Mouse (Mus musculus) heart, embryonic 14.5 days (tissue): Measurements from ENCODE around the gene Trpm3. TPM values are rescaled to one million over a fixed set of nuclear protein-coding genes. Genes with fewer than 3 reads are reported as not detected.

ENCODE experiments used
- ATAC-seq: fragments of 200-750 bp; cut with Nextera tagmentation; 2 replicates; pipeline ENCODE4 v1.8.0; 2017; ENCODE audit warnings: low read depth, moderate TSS enrichment; ENCODE audit not compliant: insufficient number of reproducible peaks, insufficient read depth, low FRiP score
- H3K27ac ChIP-seq, 2 experiments: fragments of 200-500 bp in 1 of 2; fragments of 300-500 bp in 1 of 2; sonication (generic) in 1 of 2; replicated peaks in 1 of 2; 2 replicates each; pipeline ENCODE4 v1.5.1; 2012 to 2014; ENCODE audit warnings: low read depth in 2 of 2, low read length in 2 of 2, control low read depth in 1 of 2, mild to moderate bottlenecking in 1 of 2, mixed read lengths in 1 of 2; ENCODE audit not compliant: control insufficient read depth in 1 of 2, insufficient read depth in 1 of 2
- H3K27me3 ChIP-seq: fragments of 300-500 bp; sonication (generic); 2 replicates; pipeline ENCODE4 v1.6.1; 2014; ENCODE audit warnings: mild to moderate bottlenecking, low read length, control low read depth; ENCODE audit not compliant: control insufficient read depth, insufficient read depth
- H3K36me3 ChIP-seq: fragments of 300-500 bp; sonication (generic); 2 replicates; pipeline ENCODE4 v1.6.1; 2014; ENCODE audit warnings: mild to moderate bottlenecking, control low read depth, low read length, mixed read lengths; ENCODE audit not compliant: control insufficient read depth, insufficient read depth
- H3K4me1 ChIP-seq, 2 experiments: fragments of 200-500 bp in 1 of 2; fragments of 300-500 bp in 1 of 2; sonication (generic) in 1 of 2; 2 replicates each; pipeline ENCODE4 v1.6.1; 2012 to 2014; ENCODE audit warnings: low read length in 2 of 2, control low read depth in 1 of 2, mixed read lengths in 1 of 2; ENCODE audit not compliant: control insufficient read depth in 2 of 2, insufficient read depth in 2 of 2
- H3K4me2 ChIP-seq: fragments of 300-500 bp; sonication (generic); 2 replicates; pipeline ENCODE4 v1.6.1; 2014; ENCODE audit warnings: mild to moderate bottlenecking, low read length
- H3K4me3 ChIP-seq, 2 experiments: fragments of 200-500 bp in 1 of 2; fragments of 300-500 bp in 1 of 2; sonication (generic) in 1 of 2; 2 replicates each; pipeline ENCODE4 v1.5.1; 2012 to 2014; ENCODE audit warnings: low read length in 2 of 2, mild to moderate bottlenecking in 2 of 2, control low read depth in 1 of 2, low read depth in 1 of 2, moderate library complexity in 1 of 2; ENCODE audit not compliant: control insufficient read depth in 1 of 2, insufficient read depth in 1 of 2
- H3K9ac ChIP-seq: fragments of 300-500 bp; sonication (generic); 2 replicates; pipeline ENCODE4 v1.6.1; 2014; ENCODE audit warnings: mild to moderate bottlenecking, low read length
- H3K9me3 ChIP-seq: fragments of 300-500 bp; sonication (generic); 2 replicates; pipeline ENCODE4 v1.6.1; 2016; ENCODE audit warnings: low read length, control low read depth; ENCODE audit not compliant: control insufficient read depth
- WGBS: fragments of 180-500 bp; shearing (Covaris S2); extraction: QIAGEN DNeasy Blood & Tissue Kit; methylation state at CpG from one replicate; pipeline ENCODE4 v1.1.7; 2014; 5-methylcytosine and 5-hydroxymethylcytosine counted together
- polyA plus RNA-seq: library from polyadenylated mRNA; unstranded; fragments of >200 nt; fragmentation: Nextera tagmentation; extraction: Ambion mirVana; gene quantifications from 2 replicates; pipeline ENCODE4 v1.2.1, GENCODE M21; 2014

Trpm3 gene
- polyA plus RNA-seq, 1 experiment from 2014 or later: 1.2 TPM

DNA sequence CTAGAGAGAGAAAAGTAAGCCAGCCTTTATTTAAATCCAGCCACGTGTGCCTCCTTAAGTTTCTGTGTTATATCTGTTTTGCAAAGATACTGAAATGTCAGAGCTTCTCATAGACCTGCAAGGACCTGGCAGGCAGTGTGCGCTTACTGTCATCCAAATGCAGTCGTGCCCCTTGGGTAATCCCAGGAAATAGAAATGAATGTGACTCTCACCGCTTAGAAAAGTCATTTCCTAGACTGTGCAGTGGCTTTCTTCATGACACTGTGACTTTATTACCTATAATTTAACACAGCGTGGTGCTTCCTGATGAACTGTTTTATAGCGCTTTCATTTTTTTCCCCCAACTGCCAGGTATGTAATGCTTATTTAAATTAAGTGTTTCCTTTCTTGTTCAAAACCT, 379.7 kb downstream of the Trpm3 start:
- 67% methylated on average over 6 of the region's 6 CpGs for WGBS
- H3K27me3 ChIP-seq: no peaks in the 10 kb centered on the region
- H3K4me2 ChIP-seq: no peak overlapping the region
- no peaks in the 10 kb centered on the region for H3K9me3 ChIP-seq
- H3K9ac ChIP-seq: no peak overlapping the region
- H3K27ac ChIP-seq: no peak overlapping the region
- ATAC-seq: no peak
- H3K4me1 ChIP-seq: no peaks in the 10 kb centered on the region
- H3K36me3 ChIP-seq: no peaks in the 10 kb centered on the region
- no peak overlapping the region for H3K4me3 ChIP-seq

GRCm38 (mm10) chr19:22527944-22528343, 389.1 kb downstream of the Trpm3 start:
- no peak for ATAC-seq
- no peaks in the 10 kb centered on the region for H3K27me3 ChIP-seq
- no peaks in the 10 kb centered on the region for H3K4me1 ChIP-seq
- H3K27ac ChIP-seq: no peak overlapping the region
- H3K36me3 ChIP-seq: no peaks in the 10 kb centered on the region
- H3K9ac ChIP-seq: no peak overlapping the region
- H3K9me3 ChIP-seq: no peaks in the 10 kb centered on the region
- no peak overlapping the region for H3K4me2 ChIP-seq
- no peak overlapping the region for H3K4me3 ChIP-seq

DNA sequence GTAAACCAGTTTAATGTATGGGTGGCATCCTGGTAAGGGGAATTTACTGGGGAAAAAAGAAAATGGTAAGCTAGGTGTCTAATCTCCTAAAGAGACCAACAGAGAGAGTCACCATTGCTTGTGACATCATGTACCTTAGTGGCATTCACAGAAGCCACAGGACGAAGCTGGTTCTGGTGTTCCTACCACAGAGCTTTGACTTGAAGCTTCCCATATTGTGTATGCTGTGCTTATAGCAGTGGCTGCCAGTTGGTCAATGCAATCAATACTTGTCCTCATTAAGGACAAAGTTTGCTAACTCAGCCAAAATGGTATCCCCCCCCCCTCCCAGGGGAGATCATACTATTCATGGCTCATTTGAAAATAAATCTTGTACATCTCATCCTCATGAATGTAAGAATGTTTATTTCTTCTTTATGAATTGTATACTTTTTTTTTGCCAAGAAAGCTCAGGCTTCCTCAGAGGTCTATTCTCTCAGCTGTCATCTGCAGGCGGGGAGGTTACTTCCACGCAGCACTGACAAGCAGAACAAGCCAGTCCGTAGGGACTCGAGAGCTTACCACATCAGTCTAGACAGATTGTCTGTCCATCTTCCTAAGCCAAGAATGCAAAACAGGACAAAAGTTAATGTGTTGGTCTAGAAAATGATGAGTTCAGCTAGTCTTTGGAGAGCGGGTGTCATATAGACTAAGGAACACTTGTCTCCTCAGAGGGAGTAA, 404.3 kb downstream of the Trpm3 start:
- H3K27me3 ChIP-seq: no peaks in the 10 kb centered on the region
- H3K9ac ChIP-seq: no peak overlapping the region
- H3K4me2 ChIP-seq: no peak overlapping the region
- 79% methylated on average over 6 of the region's 6 CpGs for WGBS
- no peak for ATAC-seq
- H3K9me3 ChIP-seq: no peaks in the 10 kb centered on the region
- H3K4me3 ChIP-seq: no peak overlapping the region
- H3K27ac ChIP-seq: no peak overlapping the region
- H3K4me1 ChIP-seq: no peaks in the 10 kb centered on the region
- no peaks in the 10 kb centered on the region for H3K36me3 ChIP-seq

DNA sequence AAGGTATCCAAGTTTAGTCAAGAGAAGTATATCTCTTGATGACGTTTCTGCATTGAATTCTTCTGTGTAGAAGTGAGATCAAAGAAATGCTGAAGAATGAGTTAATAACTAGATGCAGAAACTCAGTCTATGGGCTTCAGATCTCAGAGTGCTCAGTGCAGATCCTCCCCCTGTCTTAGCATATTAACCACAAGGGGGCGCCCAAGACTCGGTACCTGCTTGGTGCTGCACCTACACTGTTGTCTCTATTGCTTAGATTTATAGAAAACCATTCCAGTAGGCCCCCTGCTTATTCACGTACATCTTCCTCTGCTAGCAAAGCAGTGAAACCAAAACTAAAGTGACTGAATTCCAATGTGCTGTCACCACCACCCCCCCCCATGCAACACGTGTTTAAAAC, 413.3 kb downstream of the Trpm3 start:
- H3K4me3 ChIP-seq: no peak overlapping the region
- no peak overlapping the region for H3K9ac ChIP-seq
- H3K36me3 ChIP-seq: no peaks in the 10 kb centered on the region
- WGBS: 27% methylated on average over 5 of the region's 5 CpGs
- no peak overlapping the region for H3K27ac ChIP-seq
- no peak overlapping the region for H3K4me2 ChIP-seq
- H3K27me3 ChIP-seq: no peaks in the 10 kb centered on the region
- H3K9me3 ChIP-seq: no peaks in the 10 kb centered on the region
- H3K4me1 ChIP-seq: peaks cover 8 to 9% of the 10 kb centered on the region in 2 experiments
- ATAC-seq: no peak

DNA sequence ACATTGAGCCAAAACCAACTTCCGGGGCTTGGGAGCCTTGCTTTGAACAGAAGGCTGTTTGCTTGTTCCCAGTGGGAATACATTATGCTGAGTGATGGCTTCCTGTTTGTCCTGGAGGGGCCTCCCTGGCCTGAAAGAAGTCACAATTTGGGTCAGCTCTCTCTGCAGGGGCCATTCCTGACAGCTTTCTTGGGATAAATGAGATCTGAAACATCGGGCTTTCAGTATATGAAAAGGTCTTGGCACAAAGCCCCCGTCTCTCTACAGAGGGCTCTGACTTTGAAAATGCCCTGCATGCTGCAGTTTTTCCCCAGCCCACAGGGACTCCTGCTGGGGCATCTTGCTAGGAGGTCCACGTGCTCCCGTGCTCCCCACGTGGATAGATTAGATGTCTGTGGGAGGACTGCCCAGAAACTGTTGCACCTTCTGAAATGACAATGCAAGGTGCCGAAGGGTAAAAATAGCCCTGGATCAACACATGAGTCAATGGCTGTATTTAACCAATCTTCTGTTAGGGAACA, 415.6 kb downstream of the Trpm3 start:
- H3K36me3 ChIP-seq: no peaks in the 10 kb centered on the region
- ATAC-seq: no peak
- 6% methylated on average over 7 of the region's 7 CpGs for WGBS
- H3K4me1 ChIP-seq: peaks cover 8 to 9% of the 10 kb centered on the region in 2 experiments
- H3K9me3 ChIP-seq: no peaks in the 10 kb centered on the region
- peak overlapping the region in 1 of 2 experiments; percentile 12; a peak in 1 of 4 replicates for H3K4me3 ChIP-seq
- no peak overlapping the region for H3K27ac ChIP-seq
- no peak overlapping the region; the same call in 1 of the 2 replicates for H3K9ac ChIP-seq
- H3K27me3 ChIP-seq: no peaks in the 10 kb centered on the region
- peak overlapping the region; percentile 56 for H3K4me2 ChIP-seq

DNA sequence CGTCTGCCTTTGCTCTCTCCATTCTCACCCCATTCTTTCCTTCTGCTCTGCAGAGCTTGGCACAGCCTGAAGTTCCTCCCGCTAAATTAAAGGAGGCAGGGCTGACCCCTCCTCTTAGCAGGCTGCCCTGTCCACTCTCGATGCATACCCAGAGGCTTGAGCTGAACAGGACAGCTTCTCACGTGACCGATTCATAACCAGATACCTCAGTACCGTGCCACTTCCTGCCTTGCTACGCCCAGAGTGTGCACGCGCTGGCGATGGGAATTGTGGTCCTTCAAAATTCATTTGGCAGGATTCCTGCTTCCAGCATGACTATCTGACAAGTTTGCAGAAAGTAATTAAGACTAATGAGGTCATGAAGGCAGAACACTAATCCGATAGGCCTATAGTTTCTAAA, 433.6 kb downstream of the Trpm3 start:
- Histone ChIP-seq H3K36me3 (no peaks in the 10 kb centered on the region), H3K4me1 (no peaks in the 10 kb centered on the region), H3K4me3 (no peak overlapping the region), H3K27me3 (no peaks in the 10 kb centered on the region), H3K4me2 (no peak overlapping the region), H3K9ac (no peak overlapping the region), H3K27ac (no peak overlapping the region), H3K9me3 (no peaks in the 10 kb centered on the region)
- no peak for ATAC-seq
- 80% methylated on average over 11 of the region's 11 CpGs for WGBS

DNA sequence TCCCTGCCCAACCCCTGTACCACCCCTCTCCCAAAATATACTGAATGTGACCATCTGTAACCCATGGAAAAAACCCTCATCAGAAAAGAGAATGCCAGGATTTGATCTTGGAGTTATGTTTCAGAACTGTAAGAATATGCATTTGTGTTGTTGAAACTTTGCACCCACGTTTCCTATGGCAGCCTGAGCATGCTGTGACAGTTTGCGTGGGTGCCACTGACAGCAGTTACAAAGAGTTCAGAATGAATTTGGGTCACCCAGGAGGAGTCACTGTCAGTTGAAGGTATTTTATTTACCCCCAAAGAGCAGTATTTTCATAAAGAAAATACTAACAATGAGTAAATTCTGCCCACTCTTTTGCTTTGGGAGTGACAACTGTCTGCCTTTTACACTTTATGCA, 434.0 kb downstream of the Trpm3 start:
- Histone ChIP-seq H3K9me3 (no peaks in the 10 kb centered on the region), H3K4me2 (no peak overlapping the region), H3K36me3 (no peaks in the 10 kb centered on the region), H3K27ac (no peak overlapping the region), H3K27me3 (no peaks in the 10 kb centered on the region), H3K4me3 (no peak overlapping the region), H3K4me1 (no peaks in the 10 kb centered on the region), H3K9ac (no peak overlapping the region)
- 94% methylated on average over 2 of the region's 2 CpGs for WGBS
- no peak for ATAC-seq
